Mouse (Mus musculus): ENCODE measurements around the gene Ric8b.

The Ric8b gene

DNA sequence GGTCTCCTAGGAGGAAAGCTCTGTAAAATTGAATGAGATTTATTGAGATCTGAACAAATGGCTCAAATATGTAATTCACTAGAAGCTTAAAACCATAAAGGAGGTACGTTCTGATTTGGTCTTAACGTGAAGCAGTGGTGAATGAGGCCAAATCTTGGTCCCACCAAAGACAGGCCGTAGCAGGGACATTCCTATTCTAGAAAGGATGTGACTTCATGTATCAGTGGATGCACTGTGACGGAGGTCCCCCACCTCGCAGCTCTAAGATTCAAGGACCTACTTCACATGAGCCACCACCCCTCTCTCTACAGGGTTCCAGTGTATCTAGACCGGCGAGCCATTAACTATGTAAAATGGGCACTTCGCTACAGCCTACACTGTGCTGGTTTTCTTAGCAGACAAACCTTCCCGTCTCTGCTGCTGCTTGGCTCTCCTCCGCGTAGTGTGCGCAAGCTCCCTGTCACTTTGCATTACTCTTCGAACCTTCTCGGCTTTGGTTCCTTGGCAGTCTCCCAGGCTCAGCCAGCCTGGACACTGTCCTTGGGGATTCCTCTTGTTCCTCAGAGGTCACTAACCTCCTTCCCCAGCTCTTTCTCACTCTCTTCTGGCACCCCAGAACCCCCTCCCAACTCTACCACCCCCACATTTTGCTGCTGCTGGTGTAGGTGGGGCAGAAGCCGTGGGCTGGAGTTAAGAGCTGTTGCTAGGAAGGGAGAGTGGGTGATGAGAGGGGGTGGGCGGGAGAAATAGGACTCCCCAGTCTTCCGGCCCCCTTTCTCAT is 8.2 kb upstream of the Ric8b start:
- DNase-seq, result no peak

DNA sequence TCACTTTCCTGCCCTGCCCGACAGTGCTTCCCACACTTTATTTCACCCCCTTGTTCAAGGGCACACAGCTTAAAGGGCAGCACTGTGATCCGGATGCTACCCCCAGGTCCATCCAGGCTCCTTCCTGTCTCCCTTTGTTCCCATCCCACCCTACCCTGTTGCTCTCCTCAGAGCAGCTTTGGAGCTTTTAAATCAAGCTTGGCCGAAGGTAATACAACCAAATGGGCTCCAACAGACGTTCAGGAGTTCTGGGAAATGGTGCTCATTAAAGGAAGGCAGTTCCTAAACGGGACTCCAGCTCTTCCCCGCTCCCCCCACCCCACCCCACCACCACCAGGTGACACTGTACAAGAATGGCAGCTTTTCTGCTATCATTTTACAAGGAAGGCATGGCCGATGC is 7.2 kb upstream of the Ric8b start:
- no peak for DNase-seq

GRCm38 (mm10) chr10:84910758-84911384 is 6.5 kb upstream of the Ric8b start:
- DNase-seq, result no peak

GRCm38 (mm10) chr10:84913148-84913547 is 4.3 kb upstream of the Ric8b start:
- no peak for DNase-seq

GRCm38 (mm10) chr10:84915476-84915875 is 1.9 kb upstream of the Ric8b start:
- DNase-seq, result no peak

DNA sequence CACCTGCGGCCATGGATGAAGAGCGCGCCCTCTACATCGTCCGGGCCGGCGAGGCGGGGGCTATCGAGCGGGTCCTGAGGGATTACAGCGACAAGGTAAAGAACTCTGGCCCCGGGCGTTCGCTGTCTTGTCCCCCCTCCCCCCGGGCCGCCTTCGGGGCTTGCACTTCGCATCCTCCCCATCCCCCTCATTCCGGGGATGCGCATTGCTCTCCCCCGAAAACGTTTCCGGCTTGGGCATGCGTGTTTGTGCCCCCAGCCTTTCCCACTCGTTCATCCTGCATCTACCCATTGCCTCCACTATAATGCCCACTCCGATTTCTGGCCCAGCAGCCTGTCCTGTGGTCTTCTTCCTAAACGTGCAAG is 297 bp downstream of the Ric8b start:
- DNase-seq, result no peak

GRCm38 (mm10) chr10:84926336-84926735 is 8.9 kb downstream of the Ric8b start:
- DNase-seq, result no peak

GRCm38 (mm10) chr10:84926885-84927284 is 9.5 kb downstream of the Ric8b start:
- DNase-seq, result no peak

GRCm38 (mm10) chr10:84928465-84928864 is 11.0 kb downstream of the Ric8b start:
- DNase-seq, result no peak

GRCm38 (mm10) chr10:84935553-84936209 is 18.3 kb downstream of the Ric8b start:
- DNase-seq, result peak; percentile 23 to 34

DNA sequence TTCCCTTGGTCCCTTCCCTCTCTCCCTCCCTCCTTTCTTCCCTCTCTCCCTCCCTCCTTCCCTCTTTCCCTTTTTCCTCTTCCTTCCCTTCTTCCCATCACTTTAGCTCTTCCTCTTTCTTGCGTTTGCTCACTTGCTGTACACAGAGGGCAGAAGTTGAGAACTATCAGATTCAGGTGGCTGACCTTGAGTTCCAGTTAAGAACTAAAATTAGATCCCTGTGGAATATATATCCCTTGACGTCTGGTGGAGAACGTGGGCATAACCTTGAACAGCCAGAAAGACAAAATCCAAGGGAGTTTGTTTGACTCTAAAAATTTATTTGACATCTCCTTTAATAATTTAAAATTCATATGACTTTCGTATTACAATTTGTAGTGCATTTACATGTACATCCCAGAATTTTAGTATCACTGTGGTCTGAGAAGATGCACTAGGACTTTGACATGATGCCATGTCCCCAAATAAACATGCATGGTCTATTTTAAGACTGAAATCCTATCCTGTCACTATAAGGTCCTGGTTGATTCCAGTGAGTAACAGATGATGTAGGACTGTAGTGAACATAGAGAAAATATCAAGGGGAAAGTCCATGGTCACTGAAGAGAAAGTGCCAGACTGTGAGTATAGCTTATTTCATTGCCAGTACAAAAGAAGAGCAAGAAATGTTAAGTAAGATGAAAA is 19.6 kb downstream of the Ric8b start:
- no peak for DNase-seq

GRCm38 (mm10) chr10:84938094-84938820 is 20.8 kb downstream of the Ric8b start:
- no peak for DNase-seq

GRCm38 (mm10) chr10:84938886-84939285 is 21.5 kb downstream of the Ric8b start:
- no peak for DNase-seq

- no peak for DNase-seq
These were observed 22.9 kb downstream of the Ric8b start for GRCm38 (mm10) chr10:84940356-84940755.

DNA sequence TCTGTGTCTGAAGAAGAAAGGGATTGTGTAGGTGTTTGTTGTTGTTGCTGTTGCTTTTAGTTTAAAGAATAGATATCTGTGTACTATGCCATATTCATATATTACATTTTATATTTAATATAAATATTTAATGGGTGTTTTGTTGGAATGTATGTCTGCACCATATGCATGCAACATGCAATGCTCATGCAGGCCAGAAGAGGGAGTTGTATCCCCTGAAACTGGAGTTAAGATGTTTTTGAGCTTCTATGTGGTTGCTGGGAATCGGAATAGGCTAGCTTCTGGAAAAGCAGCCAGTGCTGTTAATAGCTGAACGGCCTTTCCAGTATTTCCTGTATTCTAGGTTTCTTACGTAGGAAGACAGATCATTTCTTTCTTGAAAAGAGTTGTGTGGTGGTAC is 28.3 kb downstream of the Ric8b start:
- DNase-seq, result no peak

DNA sequence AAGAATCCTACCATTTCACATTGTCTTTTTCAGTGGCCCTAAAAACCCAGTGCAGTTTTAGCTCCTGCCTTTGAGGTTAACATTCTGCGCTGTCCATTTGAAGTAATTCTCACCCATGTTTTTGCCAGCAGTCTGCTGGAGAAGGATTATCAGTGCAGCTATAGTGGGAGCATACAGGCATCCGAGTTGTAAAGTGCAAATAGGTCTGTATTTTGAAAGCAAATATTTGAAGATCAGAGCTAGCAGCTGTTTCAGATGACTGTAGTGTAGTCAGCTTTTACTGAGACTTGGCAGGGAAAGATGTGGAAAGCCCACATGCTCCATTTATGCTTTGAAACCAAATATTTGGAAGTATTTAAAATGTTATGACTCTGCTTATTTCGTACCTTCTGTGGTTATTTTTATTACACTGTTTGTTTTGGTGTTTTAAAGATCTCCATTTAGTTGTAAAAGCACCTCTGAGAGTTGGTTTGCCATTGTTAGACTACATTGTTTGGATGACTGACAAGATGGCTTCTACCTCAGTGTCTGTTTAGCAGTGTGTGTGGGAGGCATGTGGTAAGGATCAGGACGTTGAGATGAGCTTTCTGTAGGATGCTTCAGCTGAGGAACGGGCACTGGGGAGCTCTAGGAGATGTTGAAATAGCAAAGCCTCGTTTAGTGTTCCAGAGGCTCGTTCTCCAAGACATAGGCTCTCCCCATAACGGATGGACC is 31.7 kb downstream of the Ric8b start:
- DNase-seq, result no peak

GRCm38 (mm10) chr10:84949684-84950010 is 32.2 kb downstream of the Ric8b start:
- no peak for DNase-seq

DNA sequence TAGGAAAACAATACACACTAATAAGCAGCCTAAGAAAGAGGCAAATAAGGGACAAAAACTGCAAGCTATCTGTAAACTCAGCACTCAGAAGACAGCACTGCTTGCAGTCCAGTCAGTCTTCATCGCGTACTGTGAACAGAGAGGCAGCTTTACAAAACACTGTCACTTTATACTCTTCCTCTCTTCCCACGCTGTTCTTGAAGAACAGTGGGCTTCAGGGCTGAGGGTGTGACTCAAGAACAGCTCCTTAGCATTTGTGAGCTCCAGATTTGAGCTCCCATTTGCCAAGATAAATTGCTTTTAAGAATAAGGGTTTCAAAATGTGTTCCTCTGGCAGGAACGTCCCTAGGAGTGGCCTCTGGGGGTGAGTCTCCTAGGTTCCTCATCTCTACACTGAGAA is 33.0 kb downstream of the Ric8b start:
- no peak for DNase-seq

DNA sequence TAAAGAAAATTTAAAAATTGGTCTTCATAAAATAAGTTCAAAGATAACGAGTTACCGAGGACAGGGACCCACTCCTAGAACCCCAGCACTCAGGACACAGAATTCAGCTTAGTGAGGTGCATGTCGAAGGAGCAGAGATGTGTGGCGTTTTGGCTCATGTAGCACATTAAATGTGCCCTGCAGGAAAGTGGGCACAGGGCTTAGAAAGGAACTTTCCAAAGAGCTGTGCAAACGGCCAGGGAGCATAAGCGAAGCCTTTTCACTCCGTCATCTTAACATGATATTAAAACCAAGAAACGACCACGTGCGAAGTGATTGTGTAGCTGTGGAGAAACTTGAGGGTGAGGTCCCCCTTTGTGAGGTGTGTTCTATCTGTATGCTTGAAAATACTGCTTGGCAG is 36.8 kb downstream of the Ric8b start:
- no peak for DNase-seq

DNA sequence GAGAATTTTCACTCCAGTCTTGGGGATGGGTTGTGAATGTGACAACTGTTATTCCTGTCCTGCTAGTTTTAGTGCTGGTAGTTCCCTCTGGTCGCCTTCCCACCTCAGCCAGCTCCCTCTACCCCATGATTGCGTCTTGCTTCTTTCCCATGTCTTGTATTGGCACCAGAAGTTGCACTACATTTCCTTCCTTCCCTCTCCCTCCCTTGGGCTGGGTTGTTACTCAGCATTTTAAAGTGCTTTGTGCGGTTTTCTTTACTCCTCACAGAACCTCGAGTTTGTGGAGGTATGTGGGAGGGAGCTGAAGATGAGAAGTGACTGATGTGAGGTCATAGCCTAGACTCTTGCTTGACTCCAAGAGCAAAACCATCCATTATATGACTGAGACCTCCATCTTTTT is 38.8 kb downstream of the Ric8b start:
- DNase-seq, result no peak

GRCm38 (mm10) chr10:84958597-84958996 is 41.2 kb downstream of the Ric8b start:
- no peak for DNase-seq

DNA sequence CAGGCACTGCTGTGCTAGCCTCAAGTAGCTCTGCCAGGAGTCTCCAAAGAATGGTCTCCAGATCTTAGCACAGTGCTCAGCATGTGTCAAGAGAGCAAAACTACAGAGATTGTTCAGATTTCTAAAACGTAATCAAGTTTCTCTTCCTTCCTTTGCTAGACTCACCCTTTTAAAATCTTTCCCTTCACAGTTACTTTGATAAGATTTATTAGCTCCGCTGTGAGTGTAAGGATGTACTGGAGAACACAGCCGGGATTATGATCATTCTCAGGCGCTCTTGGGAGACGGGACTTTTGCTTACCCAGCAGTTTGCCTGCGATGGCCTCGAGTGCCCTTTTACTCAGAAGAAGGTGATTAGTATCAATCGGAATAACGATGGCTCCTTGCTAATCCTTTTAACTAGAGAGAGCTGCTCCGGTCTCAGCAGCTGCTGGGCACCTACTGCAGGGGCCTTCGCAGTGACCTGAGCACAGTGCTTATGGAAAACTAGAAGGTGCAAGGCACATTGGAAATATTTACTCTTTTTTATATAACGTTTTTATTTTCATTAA is 43.0 kb downstream of the Ric8b start:
- no peak for DNase-seq

All from spleen, adult 18-20 months (tissue).